ENCODE assay signal across 8 mouse cellular contexts in the genomic region with DNA sequence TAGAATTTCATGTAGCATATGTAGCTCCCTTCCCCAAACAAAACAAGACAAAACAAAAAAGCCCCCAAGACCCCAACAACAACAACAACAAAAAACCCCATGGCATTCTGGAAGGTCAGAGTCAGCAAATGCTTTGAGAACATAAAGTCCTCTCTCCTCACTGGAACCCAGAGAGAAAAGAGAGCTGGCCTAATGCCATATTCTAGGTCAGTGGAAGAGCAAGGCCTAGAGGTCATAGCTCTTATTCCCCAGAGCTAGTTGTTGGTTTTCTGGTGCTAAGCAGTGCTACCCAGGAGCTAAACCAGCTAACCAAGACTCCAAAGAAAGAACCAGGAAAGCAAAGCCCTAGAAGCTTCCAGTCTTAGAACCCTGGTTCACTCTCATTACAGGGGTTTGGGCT. TPM values are rescaled to one million over a fixed set of nuclear protein-coding genes. Genes with fewer than 3 reads are reported as not detected.
DNase-seq lines count a peak whose midpoint lies in the region; ATAC-seq and TF ChIP-seq lines count a peak whose summit lies in the region.

No protein-coding gene starts in this region.

- H3K36me3 ChIP-seq in megakaryocyte, embryonic 14.5 days (replicated peaks; ENCODE audit: low read length) = peaks cover 58% of the 10 kb centered on the region
- no peaks in the 10 kb centered on the region; the same call in 1 of the 2 replicates for H3K36me3 ChIP-seq in forebrain, postnatal 0 days (ENCODE audit: insufficient read depth)
- peaks cover 2% of the 10 kb centered on the region for H3K36me3 ChIP-seq in limb, embryonic 11.5 days (ENCODE audit: control insufficient read depth, insufficient read depth, low read length)
- peaks cover 2% of the 10 kb centered on the region for H3K36me3 ChIP-seq in stomach, embryonic 14.5 days (ENCODE audit: control insufficient read depth, insufficient read depth, low read length)

- H3K27ac ChIP-seq in forebrain, postnatal 0 days (ENCODE audit: low read depth, low read length) = peak overlapping the region; percentile 91
- no peak overlapping the region for H3K27ac ChIP-seq in limb, embryonic 11.5 days (replicated peaks; ENCODE audit: low read depth, low read length)
- H3K27ac ChIP-seq in stomach, embryonic 14.5 days (ENCODE audit: low read length) = peak overlapping the region; percentile 81; the same call in 1 of the 2 replicates

- H3K27me3 ChIP-seq in megakaryocyte, embryonic 14.5 days (replicated peaks) = peaks cover 33% of the 10 kb centered on the region
- H3K27me3 ChIP-seq in forebrain, postnatal 0 days (ENCODE audit: insufficient read depth, low read length) = no peaks in the 10 kb centered on the region
- H3K27me3 ChIP-seq in limb, embryonic 11.5 days (ENCODE audit: control insufficient read depth, insufficient read depth, low read length) = 0 out of 2 replicates have a peak, but pooled peaks cover 2% of the 10 kb centered on the region
- H3K27me3 ChIP-seq in stomach, embryonic 14.5 days (ENCODE audit: control insufficient read depth, insufficient read depth, low read length) = no peaks in the 10 kb centered on the region

- DNase-seq in forebrain, postnatal 0 days = no peak
- DNase-seq in limb, embryonic 11.5 days (ENCODE audit: low spot score) = no peak
- no peak for DNase-seq in embryo, embryonic 11 days
- no peak for DNase-seq in spleen, postnatal 36 days (ENCODE audit: low spot score in 2 of 2)
- DNase-seq in ovary, postnatal 10 days (ENCODE audit: low spot score) = no peak

- H3K4me1 ChIP-seq in megakaryocyte, embryonic 14.5 days = peaks cover 42% of the 10 kb centered on the region
- peaks cover 14% of the 10 kb centered on the region; the same call in 1 of the 2 replicates for H3K4me1 ChIP-seq in forebrain, postnatal 0 days (ENCODE audit: insufficient read depth)
- no peaks in the 10 kb centered on the region for H3K4me1 ChIP-seq in limb, embryonic 11.5 days (ENCODE audit: control insufficient read depth, insufficient read depth, low read length)
- H3K4me1 ChIP-seq in stomach, embryonic 14.5 days (ENCODE audit: control insufficient read depth, insufficient read depth, low read length) = peaks cover 3% of the 10 kb centered on the region; the same call in 1 of the 2 replicates

- H3K9me3 ChIP-seq in megakaryocyte, embryonic 14.5 days = peaks cover 10% of the 10 kb centered on the region; the same call in 1 of the 2 replicates
- H3K9me3 ChIP-seq in forebrain, postnatal 0 days (ENCODE audit: low read length) = no peaks in the 10 kb centered on the region
- no peaks in the 10 kb centered on the region for H3K9me3 ChIP-seq in limb, embryonic 11.5 days (ENCODE audit: control insufficient read depth, low read length)
- no peaks in the 10 kb centered on the region for H3K9me3 ChIP-seq in stomach, embryonic 14.5 days (ENCODE audit: control insufficient read depth, low read depth, low read length)

- H3K9ac ChIP-seq in forebrain, postnatal 0 days = peak overlapping the region; percentile 58
- peak overlapping the region; percentile 66; the same call in 1 of the 2 replicates for H3K9ac ChIP-seq in limb, embryonic 11.5 days (ENCODE audit: low read length)
- H3K9ac ChIP-seq in stomach, embryonic 14.5 days (replicated peaks; ENCODE audit: low read depth, low read length) = peak overlapping the region; percentile 45

- H3K4me2 ChIP-seq in forebrain, postnatal 0 days (ENCODE audit: low read depth) = peak overlapping the region; percentile 50
- H3K4me2 ChIP-seq in limb, embryonic 11.5 days (ENCODE audit: low read depth, severe bottlenecking) = peak overlapping the region; percentile 43
- H3K4me2 ChIP-seq in stomach, embryonic 14.5 days (replicated peaks; ENCODE audit: low read depth, low read length) = peak overlapping the region; percentile 49

- no peak for ATAC-seq in megakaryocyte, adult 5-6 weeks (ENCODE audit: poor library complexity, severe bottlenecking)
- ATAC-seq in forebrain, postnatal 0 days = no peak
- no peak for ATAC-seq in limb, embryonic 11.5 days (ENCODE audit: insufficient number of reproducible peaks, low FRiP score, low TSS enrichment, low read depth)
- ATAC-seq in stomach, embryonic 14.5 days (ENCODE audit: insufficient number of reproducible peaks, insufficient read depth, low FRiP score, low read depth) = no peak

- no peak for TF ChIP-seq CTCF in forebrain, postnatal 0 days (IDR thresholded peaks at IDR 0.05; ENCODE audit: low read depth)

- H3K4me3 ChIP-seq in megakaryocyte, embryonic 14.5 days (replicated peaks) = peak overlapping the region; percentile 93
- peak overlapping the region; percentile 53 for H3K4me3 ChIP-seq in forebrain, postnatal 0 days (ENCODE audit: low read depth, low read length)
- peak overlapping the region; percentile 54 for H3K4me3 ChIP-seq in limb, embryonic 11.5 days (ENCODE audit: low read depth, low read length)
- peak overlapping the region; percentile 54 for H3K4me3 ChIP-seq in stomach, embryonic 14.5 days (ENCODE audit: low read depth, low read length)

RNA-seq across cellular contexts. Expression of gene Idh3g, which starts 1.0 kb away (rescaled TPM):
- polyA plus RNA-seq in megakaryocyte, embryonic 14.5 days (2012; ENCODE audit: insufficient read depth, low replicate concordance) = 4.7 and 20.7 TPM in 2 replicates
- total RNA-seq in megakaryocyte, adult 5-6 weeks (2015) = 277 and 286 TPM in 2 replicates
- 154 and 172 TPM in 2 replicates for total RNA-seq in megakaryocyte, adult 5-6 weeks (2017)
- 177 and 186 TPM in 2 replicates for total RNA-seq in forebrain, postnatal 0 days (2014; rRNA removed)
- 208 and 213 TPM in 2 replicates for polyA plus RNA-seq in forebrain, postnatal 0 days (2015; fragmentation: Nextera tagmentation; extraction: Ambion mirVana)
- polyA plus RNA-seq in limb, embryonic 11.5 days (2014; fragmentation: Nextera tagmentation; extraction: Ambion mirVana) = 185 and 186 TPM in 2 replicates
- 217 and 238 TPM in 2 replicates for polyA plus RNA-seq in stomach, embryonic 14.5 days (2014; fragmentation: Nextera tagmentation; extraction: Ambion mirVana)

RNA-seq across cellular contexts. Expression of gene Ssr4, which starts 1.2 kb away (rescaled TPM):
- 53.1 and 60.4 TPM in 2 replicates for polyA plus RNA-seq in megakaryocyte, embryonic 14.5 days (2012; ENCODE audit: insufficient read depth, low replicate concordance)
- 250 and 261 TPM in 2 replicates for total RNA-seq in megakaryocyte, adult 5-6 weeks (2015)
- 127 and 142 TPM in 2 replicates for total RNA-seq in megakaryocyte, adult 5-6 weeks (2017)
- 107 and 169 TPM in 2 replicates for total RNA-seq in forebrain, postnatal 0 days (2014; rRNA removed)
- 167 and 186 TPM in 2 replicates for polyA plus RNA-seq in forebrain, postnatal 0 days (2015; fragmentation: Nextera tagmentation; extraction: Ambion mirVana)
- polyA plus RNA-seq in limb, embryonic 11.5 days (2014; fragmentation: Nextera tagmentation; extraction: Ambion mirVana) = 122 and 124 TPM in 2 replicates
- polyA plus RNA-seq in stomach, embryonic 14.5 days (2014; fragmentation: Nextera tagmentation; extraction: Ambion mirVana) = 227 and 236 TPM in 2 replicates

RNA-seq across cellular contexts. Expression of gene Srpk3, which starts 11.5 kb away (rescaled TPM):
- polyA plus RNA-seq in megakaryocyte, embryonic 14.5 days (2012; ENCODE audit: insufficient read depth, low replicate concordance) = 0.45 and 4.0 TPM in 2 replicates
- total RNA-seq in megakaryocyte, adult 5-6 weeks (2015) = not detected in 2 replicates
- 0.45 TPM in 1 of 2 replicates, not detected in the other for total RNA-seq in megakaryocyte, adult 5-6 weeks (2017)
- total RNA-seq in forebrain, postnatal 0 days (2014; rRNA removed) = 0.14 and 0.62 TPM in 2 replicates
- polyA plus RNA-seq in forebrain, postnatal 0 days (2015; fragmentation: Nextera tagmentation; extraction: Ambion mirVana) = 0.91 and 0.99 TPM in 2 replicates
- polyA plus RNA-seq in limb, embryonic 11.5 days (2014; fragmentation: Nextera tagmentation; extraction: Ambion mirVana) = 2.5 and 3.3 TPM in 2 replicates
- 2.3 and 2.7 TPM in 2 replicates for polyA plus RNA-seq in stomach, embryonic 14.5 days (2014; fragmentation: Nextera tagmentation; extraction: Ambion mirVana)

RNA-seq across cellular contexts. Expression of gene Plxnb3, which starts 28.8 kb away (rescaled TPM):
- 1.2 and 3.1 TPM in 2 replicates for polyA plus RNA-seq in megakaryocyte, embryonic 14.5 days (2012; ENCODE audit: insufficient read depth, low replicate concordance)
- 0.14 TPM in 1 of 2 replicates, not detected in the other for total RNA-seq in megakaryocyte, adult 5-6 weeks (2015)
- 0.04 and 0.29 TPM in 2 replicates for total RNA-seq in megakaryocyte, adult 5-6 weeks (2017)
- total RNA-seq in forebrain, postnatal 0 days (2014; rRNA removed) = 0.62 and 1.6 TPM in 2 replicates
- polyA plus RNA-seq in forebrain, postnatal 0 days (2015; fragmentation: Nextera tagmentation; extraction: Ambion mirVana) = 0.29 and 0.45 TPM in 2 replicates
- 0.17 TPM in 1 of 2 replicates, not detected in the other for polyA plus RNA-seq in limb, embryonic 11.5 days (2014; fragmentation: Nextera tagmentation; extraction: Ambion mirVana)
- polyA plus RNA-seq in stomach, embryonic 14.5 days (2014; fragmentation: Nextera tagmentation; extraction: Ambion mirVana) = 0.59 and 0.78 TPM in 2 replicates

RNA-seq across cellular contexts. Expression of gene Pdzd4, which starts 39.1 kb away (rescaled TPM):
- not detected in 2 replicates for polyA plus RNA-seq in megakaryocyte, embryonic 14.5 days (2012; ENCODE audit: insufficient read depth, low replicate concordance)
- total RNA-seq in megakaryocyte, adult 5-6 weeks (2015) = 1.5 and 1.7 TPM in 2 replicates
- total RNA-seq in megakaryocyte, adult 5-6 weeks (2017) = 5.1 and 5.8 TPM in 2 replicates
- total RNA-seq in forebrain, postnatal 0 days (2014; rRNA removed) = 239 and 252 TPM in 2 replicates
- polyA plus RNA-seq in forebrain, postnatal 0 days (2015; fragmentation: Nextera tagmentation; extraction: Ambion mirVana) = 3.4 and 4.0 TPM in 2 replicates
- 0.73 and 1.1 TPM in 2 replicates for polyA plus RNA-seq in limb, embryonic 11.5 days (2014; fragmentation: Nextera tagmentation; extraction: Ambion mirVana)
- 1.6 and 1.9 TPM in 2 replicates for polyA plus RNA-seq in stomach, embryonic 14.5 days (2014; fragmentation: Nextera tagmentation; extraction: Ambion mirVana)
